Mouse (Mus musculus) inflammation-experienced regulatory T-cells, adult 6 months (primary cell): ENCODE results near the gene Syne1. TPM values are rescaled to one million over a fixed set of nuclear protein-coding genes. Genes with fewer than 3 reads are reported as not detected.
A peak's percentile ranks its signal among the peaks of the same experiment; 100 is the strongest.

Experiments
- ATAC-seq: one replicate; pipeline ENCODE4 v1.8.0; 2017
- polyA plus RNA-seq, 3 experiments: library from polyadenylated mRNA; unstranded; fragments of 100-300 nt; shearing (Covaris generic); gene quantifications; one replicate each; pipeline ENCODE4 v1.2.1; 2017

The Syne1 gene
- polyA plus RNA-seq, result 10 to 100 TPM; 13.9 to 24.2 (median 15.3) TPM

DNA sequence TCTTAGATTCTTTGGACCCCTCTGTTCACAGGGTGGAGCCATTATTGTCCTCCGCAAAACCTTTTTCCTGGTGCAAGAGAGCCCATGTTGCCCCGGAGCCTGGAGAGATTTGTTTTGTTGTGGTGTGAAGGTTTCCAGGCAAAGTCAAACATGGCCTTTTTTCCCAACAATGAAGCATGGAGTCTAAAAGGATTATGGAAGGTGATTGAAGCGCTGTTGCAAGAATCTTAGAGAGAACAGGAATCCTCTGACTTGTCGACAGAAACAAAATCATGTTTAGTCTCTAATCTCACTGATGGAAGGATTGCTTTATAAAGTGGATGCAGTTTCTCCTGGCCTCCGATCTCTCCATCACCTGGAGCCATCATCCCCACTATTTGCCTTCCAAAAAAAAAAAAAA, at the start of gene Syne1:
Gene Syne1 (minus strand): TSS at position 101 of the 400 bp plus-strand sequence.
- no peak for ATAC-seq

DNA sequence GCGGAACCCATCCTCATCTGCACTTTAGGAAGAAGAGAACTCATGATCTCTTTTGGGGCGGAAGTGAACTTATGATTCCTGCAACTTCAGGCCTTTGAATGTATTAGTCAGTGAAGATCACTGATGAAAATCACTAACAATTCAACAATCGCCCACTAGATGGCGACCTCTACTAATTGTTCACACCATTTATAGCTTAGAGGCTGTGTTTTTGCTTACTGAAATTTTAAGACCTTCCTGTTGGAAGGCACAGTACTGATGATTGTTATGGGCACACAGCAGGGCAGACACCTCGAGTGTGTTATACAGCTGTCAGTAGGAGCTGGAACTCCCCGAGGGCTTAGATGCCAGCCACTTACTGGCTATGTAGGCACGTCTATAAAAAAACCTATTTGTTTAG, 48.8 kb upstream of the Syne1 start:
- peak; percentile 72 for ATAC-seq

GRCm38 (mm10) chr10:5596559-5596958, 45.3 kb upstream of the Syne1 start:
- ATAC-seq, result no peak

- ATAC-seq, result no peak
These were observed 43.2 kb upstream of the Syne1 start for GRCm38 (mm10) chr10:5594457-5594856.

DNA sequence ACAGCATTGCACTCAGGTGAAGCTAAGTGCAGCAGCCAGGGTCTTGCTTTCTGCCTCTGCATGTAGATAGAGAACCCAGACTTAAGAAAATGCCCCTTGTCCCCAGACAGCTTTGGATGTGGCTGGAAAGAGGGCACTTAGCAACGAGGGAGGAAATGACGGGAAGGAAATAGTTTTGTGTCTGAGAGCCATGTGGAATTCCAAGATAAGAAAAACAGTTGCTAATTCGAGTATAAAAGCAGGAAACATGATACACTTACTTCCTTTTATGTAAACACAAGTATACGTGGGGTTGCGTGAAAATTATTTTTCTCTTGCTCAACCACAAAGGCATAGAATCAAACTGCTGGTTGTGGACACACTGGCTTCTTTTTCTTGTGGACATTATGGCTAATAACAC, 42.2 kb upstream of the Syne1 start, which contains the start of gene Myct1:
Gene Myct1 (plus strand): TSS at position 312 of the 400 bp plus-strand sequence.
- no peak for ATAC-seq

DNA sequence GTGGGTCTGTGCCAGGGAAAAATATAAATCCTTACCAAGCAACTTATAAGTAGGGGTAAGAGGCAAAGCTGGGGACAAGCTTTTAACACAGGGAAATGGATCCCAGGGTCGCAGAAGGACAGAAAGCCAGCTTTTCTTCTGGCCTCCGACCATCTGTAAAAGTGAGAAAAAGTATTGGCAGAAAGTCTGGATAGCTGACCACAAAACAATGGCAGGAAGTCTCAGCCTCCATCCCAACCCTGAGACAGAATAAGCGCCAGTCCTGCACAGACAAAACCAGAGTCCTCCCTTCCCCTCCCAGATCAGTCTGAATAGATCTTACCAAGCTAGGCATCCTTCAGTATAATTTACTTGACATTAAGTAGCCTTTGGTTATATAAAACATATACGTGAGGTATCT, 40.7 kb upstream of the Syne1 start:
- ATAC-seq, result no peak

- ATAC-seq, result no peak
These were observed 39.8 kb upstream of the Syne1 start for GRCm38 (mm10) chr10:5591061-5591460.

DNA sequence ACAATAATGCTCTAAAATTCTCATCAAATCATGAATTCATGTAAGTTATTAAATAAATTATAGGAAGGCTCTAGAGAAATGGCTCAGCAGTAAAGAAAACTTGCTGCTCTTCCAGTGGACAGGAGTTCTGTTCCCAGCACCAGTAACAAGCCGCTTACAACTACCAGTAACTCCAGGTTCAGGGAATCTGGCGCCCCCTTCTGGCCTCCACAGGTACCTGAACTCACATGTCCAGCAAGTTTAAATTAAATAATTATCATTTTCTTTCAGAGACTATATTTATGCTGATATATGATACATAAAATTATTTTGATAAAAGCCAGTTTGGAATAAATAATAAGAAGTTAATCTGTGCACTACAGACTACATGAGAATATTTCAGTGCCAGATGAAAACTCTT, 22.0 kb upstream of the Syne1 start:
- no peak for ATAC-seq

DNA sequence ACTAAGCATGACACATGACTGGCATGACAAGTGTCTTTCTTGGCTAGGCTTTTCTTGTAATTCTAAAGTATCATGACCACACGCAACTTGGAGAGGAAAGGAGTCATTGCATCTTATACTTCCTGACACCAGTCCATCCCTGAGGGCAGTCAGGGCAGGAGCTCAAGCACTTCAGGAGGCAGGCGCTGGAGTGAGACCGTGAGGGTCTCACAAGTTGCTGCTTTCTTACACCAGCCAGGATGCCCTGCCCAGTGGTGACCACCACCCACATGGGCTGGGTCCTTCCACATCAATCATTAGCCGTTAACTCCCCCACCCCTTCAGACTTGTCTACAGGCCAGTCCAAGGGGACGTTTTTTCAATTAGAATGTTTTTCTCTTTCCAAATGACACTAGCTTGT, 20.1 kb upstream of the Syne1 start:
- no peak for ATAC-seq

DNA sequence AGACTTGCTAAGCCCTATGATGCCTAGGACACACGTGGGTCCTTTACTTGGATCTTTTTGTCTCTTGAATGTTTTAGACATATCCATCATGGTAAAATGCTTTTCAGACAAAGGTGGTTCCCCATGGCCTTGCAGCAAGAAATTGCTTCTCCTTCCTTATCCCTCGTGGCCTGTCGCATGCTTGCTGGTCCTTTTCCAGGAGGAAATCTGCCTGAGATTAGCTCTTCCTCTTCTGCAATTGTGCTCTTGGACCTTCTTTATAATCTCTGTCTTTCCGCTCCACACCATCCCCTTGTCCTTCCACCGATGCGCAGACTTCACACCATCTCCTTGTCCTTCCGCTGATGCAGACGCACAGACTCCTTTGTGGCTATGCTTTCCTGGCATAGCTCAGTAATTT, 18.8 kb upstream of the Syne1 start:
- no peak for ATAC-seq

- no peak for ATAC-seq
These were observed 17.7 kb upstream of the Syne1 start for GRCm38 (mm10) chr10:5568991-5569390.

DNA sequence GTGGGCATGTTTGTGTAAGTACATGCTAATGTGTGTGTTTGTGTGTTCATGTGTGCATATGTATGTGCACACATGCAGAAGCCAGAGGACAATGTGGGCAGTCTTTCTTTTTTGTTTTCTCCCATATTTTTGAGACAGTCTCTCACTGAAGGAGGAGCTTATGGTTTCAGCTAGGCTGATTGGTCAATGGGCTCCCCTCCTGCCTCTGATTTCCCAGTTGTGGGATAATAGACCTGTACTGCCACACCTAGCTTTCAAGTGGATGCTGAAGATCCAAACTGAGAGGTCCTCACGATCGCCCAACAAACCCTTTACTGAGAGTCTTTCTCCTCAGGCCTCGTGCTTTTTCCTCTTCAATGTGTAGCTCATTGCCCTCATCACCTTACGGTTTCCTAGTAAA, 10.4 kb upstream of the Syne1 start:
- no peak for ATAC-seq

GRCm38 (mm10) chr10:5560526-5560925, 9.2 kb upstream of the Syne1 start:
- no peak for ATAC-seq

DNA sequence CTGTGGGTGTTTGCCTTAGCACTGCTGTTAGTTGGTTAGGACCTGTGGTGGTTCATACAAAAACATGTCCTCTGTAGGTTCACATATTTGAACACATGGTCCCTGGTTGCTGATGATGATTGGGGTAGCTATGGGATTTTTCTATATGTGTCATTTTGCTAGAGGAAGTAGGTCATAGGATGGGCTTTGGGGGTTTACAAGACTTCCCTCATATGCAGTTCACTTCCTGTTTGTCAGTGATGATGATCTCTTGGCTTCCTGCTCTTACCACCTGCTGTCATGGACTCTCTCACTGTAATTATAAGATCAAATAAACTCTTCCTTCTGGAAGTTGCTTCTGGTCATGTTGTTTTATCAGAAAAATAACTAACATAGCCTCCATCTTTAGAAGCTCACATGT, 7.5 kb upstream of the Syne1 start:
- no peak for ATAC-seq

GRCm38 (mm10) chr10:5554941-5555340, 3.7 kb upstream of the Syne1 start:
- no peak for ATAC-seq

DNA sequence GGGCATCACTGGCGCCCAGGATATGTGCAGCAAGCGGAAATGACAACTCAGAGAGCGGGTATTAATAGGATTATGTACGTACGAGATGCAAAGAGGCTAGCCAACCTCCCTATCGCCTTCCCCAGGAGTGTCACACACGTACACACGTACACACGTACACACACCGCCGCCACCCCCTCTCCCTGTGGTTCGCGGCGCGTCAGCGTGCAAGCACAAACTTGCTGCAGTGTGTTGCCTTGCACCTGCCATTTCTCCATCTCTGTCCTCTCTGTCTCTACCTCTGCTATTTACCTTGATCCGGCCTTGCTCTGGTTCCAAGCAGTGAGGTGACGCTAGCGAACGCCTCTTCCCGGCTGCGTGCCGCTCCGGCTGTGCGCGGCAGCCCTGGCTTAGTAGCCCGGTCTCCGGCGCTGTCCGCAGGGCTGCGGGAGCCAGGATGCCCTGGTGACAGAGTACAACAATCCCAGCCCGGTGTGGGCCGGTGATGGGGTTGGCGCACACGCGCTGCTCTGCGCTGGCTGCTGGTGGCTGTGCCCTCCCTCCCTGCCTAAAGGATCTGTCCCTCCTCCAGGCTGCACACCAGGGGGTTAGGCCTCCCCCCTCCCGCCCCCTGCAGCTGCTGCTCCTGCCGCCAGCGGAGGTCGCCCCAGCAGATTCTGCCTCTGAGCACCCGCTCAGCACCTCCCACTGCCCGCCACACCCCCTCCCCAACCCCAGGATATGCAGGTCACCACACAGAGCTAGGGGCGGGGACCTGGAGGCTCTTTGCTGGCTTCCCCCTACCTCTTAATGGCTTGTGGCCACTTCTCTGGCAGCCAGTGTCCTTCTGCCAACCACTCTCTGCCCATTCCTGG, 887 bp downstream of the Syne1 start:
- no peak for ATAC-seq

GRCm38 (mm10) chr10:5549871-5550167, 1.5 kb downstream of the Syne1 start:
- ATAC-seq, result no peak

- ATAC-seq, result no peak
These were observed 2.6 kb downstream of the Syne1 start for GRCm38 (mm10) chr10:5548651-5549050.

GRCm38 (mm10) chr10:5547769-5548168, 3.5 kb downstream of the Syne1 start:
- ATAC-seq, result no peak

DNA sequence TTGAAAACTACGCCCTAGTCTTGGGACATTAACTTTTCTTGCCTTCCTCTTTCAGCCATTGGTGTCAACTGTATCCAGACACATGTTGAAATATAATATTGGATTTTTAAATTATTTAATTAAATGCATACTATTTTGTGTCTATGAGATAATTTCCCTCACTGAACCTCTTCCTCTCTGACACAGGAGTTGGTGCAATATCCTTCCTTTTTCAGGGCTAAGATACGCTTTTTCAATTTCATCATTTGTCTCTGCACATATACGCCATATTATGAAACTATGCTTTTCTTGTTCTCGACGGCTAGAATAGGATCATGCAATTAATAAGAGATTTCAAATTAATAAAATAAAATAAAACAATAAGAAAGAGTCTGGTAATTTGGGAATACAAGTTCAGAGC, 4.9 kb downstream of the Syne1 start:
- no peak for ATAC-seq

- ATAC-seq, result no peak
These were observed 23.0 kb downstream of the Syne1 start for GRCm38 (mm10) chr10:5528284-5528683.

GRCm38 (mm10) chr10:5527634-5528033, 23.6 kb downstream of the Syne1 start:
- ATAC-seq, result no peak

- ATAC-seq, result no peak
These were observed 28.4 kb downstream of the Syne1 start for GRCm38 (mm10) chr10:5522904-5523303.

DNA sequence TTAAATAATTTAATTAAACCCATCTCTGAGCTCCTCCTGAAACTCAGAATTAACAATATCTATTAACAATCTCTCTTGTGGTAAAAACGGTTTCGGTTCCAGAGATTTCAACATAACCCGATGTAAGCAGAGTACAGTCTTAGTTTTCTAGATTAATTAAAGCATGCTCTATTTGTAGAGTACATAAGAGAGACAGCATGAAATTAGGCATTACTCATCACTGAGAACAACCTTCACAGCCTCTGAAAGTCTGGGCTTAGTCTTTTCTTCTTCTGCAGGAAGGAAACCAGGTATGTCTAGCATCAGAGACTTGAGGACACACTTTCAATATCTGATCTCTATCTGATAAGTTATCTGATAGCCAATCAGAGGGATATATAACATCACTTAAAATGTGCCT, 29.0 kb downstream of the Syne1 start:
- no peak for ATAC-seq

- no peak for ATAC-seq
These were observed 30.6 kb downstream of the Syne1 start for GRCm38 (mm10) chr10:5520695-5521094.
